Mouse (Mus musculus): ENCODE results near the gene Stk11ip. TPM values are rescaled to one million over a fixed set of nuclear protein-coding genes. Genes with fewer than 3 reads are reported as not detected.
A peak's percentile ranks its signal among the peaks of the same experiment; 100 is the strongest.

The Stk11ip gene
- 19.7 and 20.1 TPM in 2 replicates for polyA plus RNA-seq (2015; fragmentation: Nextera tagmentation; extraction: Ambion mirVana)

- Histone ChIP-seq H3K9me3 (no peaks in the 10 kb centered on the region), H3K36me3 (peaks cover 13% of the 10 kb centered on the region; the same call in 1 of the 2 replicates), H3K27me3 (no peaks in the 10 kb centered on the region), H3K9ac (peak within 1 kb of the TSS; percentile 67), H3K27ac (replicated peaks) (peak within 1 kb of the TSS; percentile 90), H3K4me2 (peak within 1 kb of the TSS; percentile 62), H3K4me3 (peak within 1 kb of the TSS; percentile 45), H3K4me1 (replicated peaks) (peaks cover 12% of the 10 kb centered on the region)
- WGBS, result under 1% methylated on average over 46 of the region's 46 CpGs
- ATAC-seq (ENCODE audit: low read depth), result peak; percentile 96
Measured at GRCm38 (mm10) chr1:75521321-75522031, at the start of gene Stk11ip. Gene Stk11ip (plus strand): TSS chr1:75521529.

- H3K4me2 ChIP-seq, result no peak overlapping the region
- H3K9ac ChIP-seq, result peak overlapping the region; percentile 12; the same call in 1 of the 2 replicates
- H3K4me1 ChIP-seq (replicated peaks), result peaks cover 52% of the 10 kb centered on the region
- H3K9me3 ChIP-seq, result no peaks in the 10 kb centered on the region
- H3K27me3 ChIP-seq, result peaks cover 8% of the 10 kb centered on the region; the same call in 1 of the 2 replicates
- H3K36me3 ChIP-seq, result peaks cover 51% of the 10 kb centered on the region
- WGBS, result 96% methylated on average over 11 of the region's 11 CpGs
- H3K4me3 ChIP-seq, result no peak overlapping the region
- no peak for ATAC-seq (ENCODE audit: low read depth)
- no peak overlapping the region for H3K27ac ChIP-seq (replicated peaks)
Measured at GRCm38 (mm10) chr1:75476441-75476840, 44.9 kb upstream of the Stk11ip start.

GRCm38 (mm10) chr1:75477264-75477965, 43.9 kb upstream of the Stk11ip start:
- ATAC-seq (ENCODE audit: low read depth), result peak; percentile 0; the same call in 1 of the 2 replicates
- H3K9me3 ChIP-seq, result no peaks in the 10 kb centered on the region
- peaks cover 56% of the 10 kb centered on the region for H3K4me1 ChIP-seq (replicated peaks)
- H3K36me3 ChIP-seq, result peaks cover 50% of the 10 kb centered on the region
- WGBS, result 12% methylated on average over 35 of the region's 35 CpGs
- peak overlapping the region; percentile 93 for H3K4me3 ChIP-seq
- H3K27me3 ChIP-seq, result peaks cover 14% of the 10 kb centered on the region
- H3K27ac ChIP-seq (replicated peaks), result no peak overlapping the region
- H3K9ac ChIP-seq, result peak overlapping the region; percentile 92; the same call in 1 of the 2 replicates
- peak overlapping the region; percentile 80 for H3K4me2 ChIP-seq

- Histone ChIP-seq H3K9ac (peak overlapping the region; percentile 92), H3K4me3 (peak overlapping the region; percentile 93), H3K4me2 (peak overlapping the region; percentile 80), H3K27ac (replicated peaks) (no peak overlapping the region), H3K36me3 (peaks cover 50% of the 10 kb centered on the region), H3K9me3 (no peaks in the 10 kb centered on the region), H3K27me3 (peaks cover 19% of the 10 kb centered on the region), H3K4me1 (replicated peaks) (peaks cover 61% of the 10 kb centered on the region)
- ATAC-seq (ENCODE audit: low read depth), result no peak
- 54% methylated on average over 3 of the region's 3 CpGs for WGBS
Measured at GRCm38 (mm10) chr1:75477966-75478290, 43.4 kb upstream of the Stk11ip start.

GRCm38 (mm10) chr1:75478497-75478896, 42.8 kb upstream of the Stk11ip start:
- H3K4me1 ChIP-seq (replicated peaks), result peaks cover 60% of the 10 kb centered on the region
- H3K36me3 ChIP-seq, result peaks cover 50% of the 10 kb centered on the region
- 0% methylated on average over 11 of the region's 25 CpGs for WGBS
- H3K27ac ChIP-seq (replicated peaks), result peak overlapping the region; percentile 86
- peak overlapping the region; percentile 92 for H3K9ac ChIP-seq
- peak overlapping the region; percentile 80 for H3K4me2 ChIP-seq
- peaks cover 25% of the 10 kb centered on the region for H3K27me3 ChIP-seq
- H3K4me3 ChIP-seq, result peak overlapping the region; percentile 93
- ATAC-seq (ENCODE audit: low read depth), result no peak
- no peaks in the 10 kb centered on the region for H3K9me3 ChIP-seq

GRCm38 (mm10) chr1:75478916-75479634, 42.3 kb upstream of the Stk11ip start, which contains the start of the genes Chpf and Tmem198:
Gene Chpf (minus strand): TSS chr1:75479307.
Gene Tmem198 (plus strand): TSS chr1:75479532.
- H3K4me2 ChIP-seq, result peak within 1 kb of the TSS; percentile 80
- peak within 1 kb of the TSS; percentile 86 for H3K27ac ChIP-seq (replicated peaks)
- H3K9me3 ChIP-seq, result no peaks in the 10 kb centered on the region
- peak; percentile 89 for ATAC-seq (ENCODE audit: low read depth)
- peaks cover 30% of the 10 kb centered on the region for H3K27me3 ChIP-seq
- peak within 1 kb of the TSS; percentile 93 for H3K4me3 ChIP-seq
- peak within 1 kb of the TSS; percentile 92 for H3K9ac ChIP-seq
- peaks cover 58% of the 10 kb centered on the region for H3K4me1 ChIP-seq (replicated peaks)
- WGBS, result under 1% methylated on average over 60 of the region's 76 CpGs
- peaks cover 48% of the 10 kb centered on the region for H3K36me3 ChIP-seq

GRCm38 (mm10) chr1:75479635-75479989, 41.7 kb upstream of the Stk11ip start:
- H3K4me1 ChIP-seq (replicated peaks), result peaks cover 53% of the 10 kb centered on the region

GRCm38 (mm10) chr1:75480036-75480435, 41.3 kb upstream of the Stk11ip start:
- Histone ChIP-seq H3K4me2 (peak overlapping the region; percentile 80), H3K4me3 (peak overlapping the region; percentile 93), H3K27ac (replicated peaks) (peak overlapping the region; percentile 86), H3K27me3 (peaks cover 40% of the 10 kb centered on the region), H3K9me3 (no peaks in the 10 kb centered on the region), H3K36me3 (peaks cover 48% of the 10 kb centered on the region), H3K9ac (peak overlapping the region; percentile 92), H3K4me1 (replicated peaks) (peaks cover 52% of the 10 kb centered on the region)
- WGBS, result 19% methylated on average over 13 of the region's 13 CpGs
- ATAC-seq (ENCODE audit: low read depth), result no peak

More at GRCm38 (mm10) chr1:75479635-75479989, 41.7 kb upstream of the Stk11ip start:
- peak overlapping the region; percentile 80 for H3K4me2 ChIP-seq
- peak overlapping the region; percentile 93 for H3K4me3 ChIP-seq
- H3K27me3 ChIP-seq, result peaks cover 36% of the 10 kb centered on the region
- H3K9me3 ChIP-seq, result no peaks in the 10 kb centered on the region
- H3K36me3 ChIP-seq, result peaks cover 48% of the 10 kb centered on the region
- WGBS, result 2% methylated on average over 24 of the region's 24 CpGs
- peak overlapping the region; percentile 86 for H3K27ac ChIP-seq (replicated peaks)
- H3K9ac ChIP-seq, result peak overlapping the region; percentile 92
- ATAC-seq (ENCODE audit: low read depth), result no peak

- Histone ChIP-seq H3K9ac (peak overlapping the region; percentile 92), H3K4me3 (peak overlapping the region; percentile 93), H3K27ac (replicated peaks) (no peak overlapping the region), H3K9me3 (no peaks in the 10 kb centered on the region), H3K27me3 (peaks cover 47% of the 10 kb centered on the region), H3K36me3 (peaks cover 48% of the 10 kb centered on the region), H3K4me2 (peak overlapping the region; percentile 80), H3K4me1 (replicated peaks) (peaks cover 52% of the 10 kb centered on the region)
- ATAC-seq (ENCODE audit: low read depth), result no peak
- 83% methylated on average over 7 of the region's 7 CpGs for WGBS
Measured at GRCm38 (mm10) chr1:75480735-75481134, 40.6 kb upstream of the Stk11ip start.

- Histone ChIP-seq H3K9ac (no peak overlapping the region), H3K9me3 (no peaks in the 10 kb centered on the region), H3K4me2 (peak overlapping the region; percentile 82), H3K27ac (replicated peaks) (no peak overlapping the region), H3K4me3 (peak overlapping the region; percentile 45; the same call in 1 of the 2 replicates), H3K27me3 (peaks cover 88% of the 10 kb centered on the region), H3K4me1 (replicated peaks) (peaks cover 31% of the 10 kb centered on the region), H3K36me3 (peaks cover 57% of the 10 kb centered on the region)
- 6% methylated on average over 24 of the region's 24 CpGs for WGBS
- 0 out of 2 replicates have a peak, but pooled peaks have one; percentile 2 for ATAC-seq (ENCODE audit: low read depth)
Measured at GRCm38 (mm10) chr1:75486561-75486960, 34.8 kb upstream of the Stk11ip start.

GRCm38 (mm10) chr1:75487040-75487404, 34.3 kb upstream of the Stk11ip start:
- Histone ChIP-seq H3K9me3 (no peaks in the 10 kb centered on the region), H3K9ac (peak overlapping the region; percentile 62; the same call in 1 of the 2 replicates), H3K4me3 (peak overlapping the region; percentile 45), H3K36me3 (peaks cover 57% of the 10 kb centered on the region), H3K4me1 (replicated peaks) (peaks cover 30% of the 10 kb centered on the region), H3K27ac (replicated peaks) (no peak overlapping the region), H3K4me2 (peak overlapping the region; percentile 82), H3K27me3 (peaks cover 91% of the 10 kb centered on the region)
- under 1% methylated on average over 13 of the region's 13 CpGs for WGBS
- ATAC-seq (ENCODE audit: low read depth), result no peak; the same call in 1 of the 2 replicates
